Mouse (Mus musculus) lung, postnatal 0 days (tissue): ENCODE measurements around the gene Klk1. TPM values are rescaled to one million over a fixed set of nuclear protein-coding genes. Genes with fewer than 3 reads are reported as not detected.
"Not testable (repeated sequence)": the region's sequence is repeated elsewhere in the genome, so short reads cannot be mapped to it uniquely, and the experiment has no call there.

Source experiments
- ATAC-seq: fragments of 200-750 bp; cut with Nextera tagmentation; 2 replicates; pipeline ENCODE4 v1.8.0; 2017; ENCODE audit warnings: moderate library complexity
- DNase-seq: peaks from one replicate; pipeline ENCODE4 v3.0.0-alpha.2; 2016; ENCODE audit warnings: low spot score
- H3K27ac ChIP-seq: fragments of 300-500 bp; sonication (generic); 2 replicates; pipeline ENCODE4 v1.5.1; 2014; ENCODE audit warnings: antibody characterized with exemption, mild to moderate bottlenecking, low read length, mixed read lengths
- H3K27me3 ChIP-seq: fragments of 300-500 bp; sonication (generic); replicated peaks from 2 replicates; pipeline ENCODE4 v1.6.1; 2014; ENCODE audit warnings: low read length, mixed read lengths; ENCODE audit not compliant: insufficient read depth
- H3K36me3 ChIP-seq: fragments of 300-500 bp; sonication (generic); 2 replicates; pipeline ENCODE4 v1.6.1; 2014; ENCODE audit warnings: low read length, mixed read lengths; ENCODE audit not compliant: insufficient read depth
- H3K4me1 ChIP-seq: fragments of 300-500 bp; sonication (generic); 2 replicates; pipeline ENCODE4 v1.6.1; 2014; ENCODE audit warnings: antibody characterized with exemption, low read depth, low read length, mixed read lengths; ENCODE audit not compliant: insufficient read depth
- H3K4me2 ChIP-seq: fragments of 300-500 bp; sonication (generic); replicated peaks from 2 replicates; pipeline ENCODE4 v1.6.1; 2014; ENCODE audit warnings: low read depth, mild to moderate bottlenecking, low read length, moderate library complexity, mixed read lengths
- H3K4me3 ChIP-seq: fragments of 300-500 bp; sonication (generic); 2 replicates; pipeline ENCODE4 v1.5.1; 2014; ENCODE audit warnings: low read depth, low read length
- H3K9ac ChIP-seq: fragments of 300-500 bp; sonication (generic); replicated peaks from 2 replicates; pipeline ENCODE4 v1.6.1; 2014; ENCODE audit warnings: low read depth, mild to moderate bottlenecking
- H3K9me3 ChIP-seq: fragments of 300-500 bp; sonication (generic); 2 replicates; pipeline ENCODE4 v1.6.1; 2016; ENCODE audit warnings: low read length, mixed read lengths
- CTCF ChIP-seq: IDR thresholded peaks from 2 replicates; pipeline ENCODE4 v1.5.1; 2016; ENCODE audit warnings: antibody characterized with exemption, mild to moderate bottlenecking
- EP300 ChIP-seq: IDR thresholded peaks from 2 replicates; pipeline ENCODE4 v1.6.1; 2016; ENCODE audit warnings: antibody characterized with exemption, mild to moderate bottlenecking, control low read depth
- WGBS: fragments of 180-500 bp; shearing (Covaris S2); extraction: QIAGEN DNeasy Blood & Tissue Kit; methylation state at CpG from one replicate; pipeline ENCODE4 v1.1.7; 2014; 5-methylcytosine and 5-hydroxymethylcytosine counted together
- polyA plus RNA-seq: library from polyadenylated mRNA; unstranded; fragments of >200 nt; fragmentation: Nextera tagmentation; extraction: Ambion mirVana; gene quantifications from 2 replicates; pipeline ENCODE4 v1.2.1, GENCODE M21; 2015

The Klk1 gene
- not detected in 2 replicates for polyA plus RNA-seq

DNA sequence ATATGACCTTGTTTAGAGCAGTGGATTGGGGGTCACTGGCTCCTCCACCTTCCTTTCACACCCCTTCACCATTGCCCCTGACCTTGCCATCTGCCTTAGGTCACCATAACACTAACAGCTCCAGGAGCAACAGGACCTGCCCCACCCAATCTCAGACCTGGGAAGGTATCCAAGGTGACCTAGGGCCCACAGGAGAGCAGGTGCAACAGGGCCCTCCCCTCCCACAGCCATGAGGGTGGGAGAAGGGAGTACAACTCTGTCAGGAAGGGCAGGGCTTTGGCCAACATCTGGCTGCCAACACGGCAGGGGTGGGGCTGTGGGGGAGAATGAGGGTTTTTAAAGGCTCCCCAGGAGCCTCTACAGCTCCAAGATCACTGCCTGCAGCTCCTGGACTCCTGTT is at the start of gene Klk1:
Gene Klk1 (plus strand): TSS at position 285 of the 400 bp plus-strand sequence.
- no peaks in the 10 kb centered on the region for H3K4me1 ChIP-seq
- 40% methylated on average over 1 of the region's 1 CpGs for WGBS
- no peaks in the 10 kb centered on the region for H3K9me3 ChIP-seq
- no peak for ATAC-seq
- H3K4me3 ChIP-seq = no peak within 1 kb of the TSS
- H3K36me3 ChIP-seq = no peaks in the 10 kb centered on the region
- no peak within 1 kb of the TSS for H3K27ac ChIP-seq
- no peak for TF ChIP-seq EP300
- TF ChIP-seq CTCF = no peak
- no peak for DNase-seq
- H3K4me2 ChIP-seq = no peak within 1 kb of the TSS
- H3K9ac ChIP-seq = no peak within 1 kb of the TSS
- H3K27me3 ChIP-seq = no peaks in the 10 kb centered on the region

DNA sequence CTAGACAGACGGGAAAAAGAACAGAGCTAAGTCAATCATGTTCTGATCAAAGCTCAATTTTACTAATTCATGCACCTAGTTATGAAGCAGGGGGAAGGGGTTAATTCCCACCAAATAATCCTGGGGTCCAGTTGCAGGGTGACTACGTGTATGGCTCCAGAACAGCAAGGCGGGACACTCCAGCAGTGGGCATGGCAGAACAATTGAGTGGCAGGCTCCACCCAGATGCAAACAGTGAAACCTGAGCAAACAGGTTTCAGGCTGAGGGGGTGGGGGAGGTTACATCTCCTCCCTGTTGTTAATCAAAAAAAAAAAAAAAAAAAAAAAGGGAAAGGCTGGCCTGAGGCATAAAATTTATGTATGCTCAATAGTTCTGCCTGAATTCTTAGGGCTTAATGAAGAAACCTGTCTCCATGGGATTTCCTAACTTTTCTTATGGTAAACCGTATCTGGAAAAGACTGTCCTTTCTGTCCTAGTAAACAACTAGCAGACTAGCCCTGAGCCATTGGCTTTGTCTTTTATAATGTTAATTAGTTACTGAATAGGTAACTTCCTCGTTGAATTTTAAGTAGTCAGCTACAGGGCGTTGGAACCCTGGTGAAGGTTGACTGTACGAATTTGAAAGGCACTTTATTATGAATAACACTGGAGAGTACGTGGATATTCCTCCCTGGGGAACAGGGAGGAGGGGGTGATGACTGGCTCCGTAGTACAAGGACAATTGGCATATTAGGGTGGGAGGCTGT is 45.7 kb upstream of the Klk1 start:
- Histone ChIP-seq H3K27me3 (no peaks in the 10 kb centered on the region), H3K9me3 (no peaks in the 10 kb centered on the region), H3K4me3 (no peak overlapping the region), H3K36me3 (no peaks in the 10 kb centered on the region), H3K4me2 (no peak overlapping the region), H3K4me1 (no peaks in the 10 kb centered on the region), H3K27ac (no peak overlapping the region), H3K9ac (no peak overlapping the region)
- ATAC-seq (no peak), DNase-seq (no peak)
- no peak for TF ChIP-seq EP300
- no peak for TF ChIP-seq CTCF
- 46% methylated on average over 9 of the region's 9 CpGs for whole genome bisulfite sequencing

DNA sequence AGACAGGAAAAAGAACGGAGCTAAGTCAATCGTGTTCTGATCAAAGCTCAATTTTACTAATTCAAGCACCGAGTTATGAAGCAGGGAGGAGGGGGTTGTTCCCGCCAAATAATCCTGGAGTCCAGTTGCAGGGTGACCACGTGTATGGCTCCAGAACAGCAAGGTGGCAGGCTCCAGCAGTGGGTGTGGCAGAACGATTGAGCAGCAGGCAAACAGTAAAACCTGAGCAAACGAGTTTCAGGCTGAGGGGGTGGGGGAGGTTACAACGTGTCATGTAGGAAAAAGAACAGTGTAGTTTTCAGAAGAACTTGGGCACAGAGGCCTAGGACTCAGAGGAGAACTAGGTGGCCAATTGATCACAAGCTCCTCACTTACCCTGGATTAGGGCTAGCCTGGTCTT is 38.6 kb upstream of the Klk1 start:
- H3K4me2 ChIP-seq, H3K4me1 ChIP-seq, DNase-seq, H3K9me3 ChIP-seq, ATAC-seq, H3K9ac ChIP-seq, H3K4me3 ChIP-seq, H3K27ac ChIP-seq, H3K27me3 ChIP-seq, H3K36me3 ChIP-seq: not testable (repeated sequence)
- WGBS = 56% methylated on average over 8 of the region's 8 CpGs

DNA sequence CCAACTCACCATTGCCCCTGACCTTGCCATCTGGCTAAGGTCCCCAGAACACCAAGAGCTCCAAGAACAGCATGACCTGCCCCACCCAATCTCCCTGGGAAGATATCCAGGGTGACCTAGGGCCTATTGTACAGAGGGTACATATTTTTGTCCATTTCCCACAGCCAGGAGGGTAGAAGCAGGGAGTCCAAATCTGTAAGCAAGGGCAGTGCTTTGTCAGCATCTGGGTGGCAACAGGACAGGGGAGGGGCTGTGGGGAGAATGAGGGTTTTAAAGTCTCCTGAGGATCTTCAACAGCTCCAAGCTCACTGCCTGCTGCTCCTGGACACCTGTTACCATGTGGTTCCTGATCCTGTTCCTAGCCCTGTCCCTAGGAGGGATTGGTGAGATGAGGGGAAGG is 37.2 kb upstream of the Klk1 start, which contains the start of gene Klk1b24:
Gene Klk1b24 (plus strand): TSS at position 301 of the 400 bp plus-strand sequence.
- not testable (repeated sequence) for H3K4me3 ChIP-seq, H3K27me3 ChIP-seq, ATAC-seq, H3K9ac ChIP-seq, H3K4me1 ChIP-seq, H3K9me3 ChIP-seq, H3K4me2 ChIP-seq, H3K36me3 ChIP-seq, H3K27ac ChIP-seq, DNase-seq

DNA sequence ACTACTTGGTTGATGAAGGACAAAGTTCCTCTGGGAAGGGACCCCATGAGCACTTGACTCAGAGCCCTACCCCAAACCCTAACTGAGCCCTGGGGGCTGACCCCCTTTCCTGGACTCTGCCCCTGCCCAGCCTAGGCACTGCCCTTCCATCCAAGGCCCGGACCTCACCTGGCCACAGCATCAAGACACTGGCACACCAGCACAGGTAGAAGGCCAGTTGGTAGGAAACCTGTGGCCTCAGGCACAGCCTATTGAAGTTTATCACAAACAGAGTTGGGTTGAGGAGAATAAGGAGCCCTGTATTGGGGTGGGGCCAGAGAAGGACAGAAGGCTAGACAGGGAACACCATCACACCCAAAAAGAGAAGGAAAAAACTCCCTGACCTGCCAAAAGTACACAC is 31.7 kb upstream of the Klk1 start:
- H3K9me3 ChIP-seq, H3K27ac ChIP-seq, DNase-seq, H3K9ac ChIP-seq, H3K36me3 ChIP-seq, H3K27me3 ChIP-seq, H3K4me3 ChIP-seq, H3K4me2 ChIP-seq, H3K4me1 ChIP-seq, ATAC-seq: not testable (repeated sequence)
- WGBS = 90% methylated on average over 1 of the region's 1 CpGs

DNA sequence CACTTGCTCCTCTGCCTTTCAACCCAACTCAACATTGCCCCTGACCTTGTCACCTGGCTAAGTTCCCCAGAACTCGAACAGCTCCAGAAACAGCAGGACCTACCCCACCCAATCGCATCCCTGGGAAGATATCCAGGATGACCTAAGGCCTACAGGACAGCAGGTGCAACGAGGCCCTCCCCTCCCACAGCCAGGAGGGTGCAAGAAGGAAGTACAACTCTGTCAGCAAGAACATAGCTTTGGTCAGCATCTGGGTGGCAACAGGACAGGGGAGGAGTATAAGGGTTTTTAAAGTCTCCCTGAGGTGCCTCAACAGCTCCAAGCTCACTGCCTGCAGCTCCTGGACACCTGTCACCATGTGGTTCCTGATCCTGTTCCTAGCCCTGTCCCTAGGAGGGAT is 27.3 kb upstream of the Klk1 start, which contains the start of gene Klk1b3:
Gene Klk1b3 (plus strand): TSS at position 301 of the 400 bp plus-strand sequence.
- Histone ChIP-seq H3K27me3 (no peaks in the 10 kb centered on the region), H3K4me1 (no peaks in the 10 kb centered on the region), H3K36me3 (no peaks in the 10 kb centered on the region), H3K9ac (no peak within 1 kb of the TSS), H3K4me3 (no peak within 1 kb of the TSS), H3K27ac (no peak within 1 kb of the TSS), H3K9me3 (no peaks in the 10 kb centered on the region), H3K4me2 (no peak within 1 kb of the TSS)
- no peak for DNase-seq
- ATAC-seq = no peak
- WGBS = 54% methylated on average over 3 of the region's 3 CpGs
- no peak for TF ChIP-seq CTCF
- TF ChIP-seq EP300 = no peak

DNA sequence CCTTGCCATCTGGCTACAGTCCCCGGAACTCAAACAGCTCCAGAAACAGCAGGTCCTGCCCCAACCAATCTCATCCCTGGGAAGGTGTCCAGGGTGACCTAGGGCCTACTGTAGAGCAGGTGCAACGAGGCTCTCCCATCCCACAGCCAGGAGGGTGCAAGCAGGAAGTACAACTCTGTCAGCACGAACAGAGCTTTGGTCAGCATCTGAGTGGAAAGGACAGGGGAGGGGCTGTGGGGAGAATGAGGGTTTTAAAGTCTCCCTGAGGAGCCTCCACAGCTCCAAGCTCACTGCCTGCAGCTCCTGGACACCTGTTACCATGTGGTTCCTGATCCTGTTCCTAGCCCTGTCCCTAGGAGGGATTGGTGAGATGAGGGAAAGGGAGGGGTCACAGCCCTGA is 18.0 kb upstream of the Klk1 start, which contains the start of gene Klk1b4:
Gene Klk1b4 (plus strand): TSS at position 301 of the 400 bp plus-strand sequence.
- H3K27ac ChIP-seq, H3K4me1 ChIP-seq, H3K9me3 ChIP-seq, H3K4me3 ChIP-seq, DNase-seq, ATAC-seq, H3K4me2 ChIP-seq, H3K36me3 ChIP-seq, H3K27me3 ChIP-seq, H3K9ac ChIP-seq: not testable (repeated sequence)
- WGBS = 16% methylated on average over 3 of the region's 3 CpGs
